Mouse (Mus musculus) spleen, adult 18-20 months (tissue): Measurements from ENCODE around the gene Ddi2.

Source experiments
- DNase-seq, 2 experiments: peaks; one replicate each; pipeline ENCODE4 v3.0.0; 2022; ENCODE audit warnings: mixed read lengths in 2 of 2

Ddi2 gene

GRCm38 (mm10) chr4:141738015-141738414 lies 14.8 kb upstream of the Ddi2 start:
- DNase-seq: no peak

GRCm38 (mm10) chr4:141736856-141737255 lies 13.6 kb upstream of the Ddi2 start:
- no peak for DNase-seq

- DNase-seq: no peak
Measured at GRCm38 (mm10) chr4:141735206-141735560, 12.0 kb upstream of the Ddi2 start.

GRCm38 (mm10) chr4:141734446-141735205 lies 11.4 kb upstream of the Ddi2 start:
- DNase-seq: peak; percentile 83

GRCm38 (mm10) chr4:141731766-141732165 lies 8.5 kb upstream of the Ddi2 start:
- no peak for DNase-seq

GRCm38 (mm10) chr4:141730401-141730800 lies 7.2 kb upstream of the Ddi2 start:
- DNase-seq: no peak

DNA sequence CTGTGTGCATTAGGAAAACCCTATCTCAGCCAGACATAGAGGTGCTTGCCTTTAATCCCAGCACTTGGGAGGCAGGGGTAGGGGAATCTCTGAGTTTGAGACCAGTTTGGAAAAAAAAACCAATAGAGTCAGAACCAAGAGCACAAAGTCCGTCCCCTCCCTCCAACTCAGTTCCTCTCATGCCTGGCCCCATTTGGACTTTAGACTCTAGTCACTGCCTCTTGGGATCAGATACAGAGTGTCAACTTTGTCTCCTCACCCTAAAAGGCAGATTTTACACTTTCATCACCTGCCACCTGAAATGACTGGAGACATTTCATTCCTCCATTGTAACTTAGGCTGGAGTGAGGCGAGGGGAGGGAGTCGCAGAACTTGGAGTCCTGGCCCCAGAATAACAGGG lies 6.0 kb upstream of the Ddi2 start:
- DNase-seq: no peak

GRCm38 (mm10) chr4:141725738-141726137 lies 2.5 kb upstream of the Ddi2 start:
- DNase-seq: no peak

DNA sequence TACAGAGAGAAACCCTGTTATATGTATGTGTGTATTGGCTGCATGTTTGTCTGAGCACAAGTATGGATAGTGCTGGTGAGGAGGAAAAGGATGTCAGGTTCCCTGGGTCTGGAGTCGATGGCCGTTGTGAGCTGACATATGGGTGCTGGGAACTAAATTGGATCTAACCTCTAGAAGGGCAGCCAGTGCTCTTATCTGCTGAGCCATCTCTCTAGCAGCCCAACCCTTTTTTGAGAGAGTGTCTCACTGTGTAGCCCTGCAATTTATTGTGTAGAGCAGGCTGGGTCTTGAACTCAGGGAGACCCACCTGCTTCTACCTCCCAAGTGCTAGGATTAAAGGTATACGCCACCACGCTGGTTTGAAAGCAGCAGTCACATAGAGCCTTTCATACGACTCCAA lies 2.1 kb upstream of the Ddi2 start:
- no peak for DNase-seq

- no peak for DNase-seq
Measured at GRCm38 (mm10) chr4:141724594-141724993, 1.4 kb upstream of the Ddi2 start.

DNA sequence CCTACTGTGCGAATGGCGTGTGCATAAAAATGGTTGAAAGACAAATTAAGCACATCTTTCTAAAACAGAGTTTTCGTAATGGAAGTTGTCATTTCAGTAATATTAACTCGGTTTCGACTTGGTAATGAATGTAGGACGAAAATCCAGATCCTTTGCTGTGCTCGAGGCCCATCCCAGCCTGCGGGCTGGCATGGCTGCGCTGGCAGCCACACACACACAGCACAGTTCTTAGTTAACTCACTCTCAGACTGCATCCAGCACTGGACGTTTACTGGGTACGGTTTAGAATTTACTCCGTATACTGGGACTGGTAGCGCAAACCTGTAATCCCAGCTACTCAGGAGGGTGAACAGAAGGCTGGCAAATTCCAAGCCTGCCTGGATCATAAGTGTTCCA lies 452 bp upstream of the Ddi2 start:
- no peak for DNase-seq

- no peak for DNase-seq
Measured at GRCm38 (mm10) chr4:141721961-141722360, 1.3 kb downstream of the Ddi2 start.

- DNase-seq: no peak
Measured at GRCm38 (mm10) chr4:141720761-141721523, 2.3 kb downstream of the Ddi2 start.

DNA sequence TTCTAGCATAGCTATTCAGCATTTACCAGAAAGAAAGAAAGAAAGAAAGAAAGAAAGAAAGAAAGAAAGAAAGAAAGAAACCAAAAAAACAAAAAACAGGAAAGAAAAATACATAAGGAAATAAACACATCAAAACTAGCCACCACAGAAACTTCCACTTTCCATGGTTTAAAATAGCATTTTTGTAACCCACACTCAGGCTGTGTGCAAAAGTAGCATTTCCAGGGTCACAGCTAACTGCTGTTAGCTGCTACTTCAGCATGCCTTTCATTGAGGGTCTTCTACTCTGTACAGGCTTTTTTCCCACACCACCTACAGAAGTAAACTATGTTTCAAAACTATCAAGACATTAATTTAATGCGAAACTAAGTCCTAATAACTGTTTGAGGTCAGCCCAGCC lies 3.9 kb downstream of the Ddi2 start:
- DNase-seq: no peak

- DNase-seq: no peak
Measured at GRCm38 (mm10) chr4:141717633-141718032, 5.6 kb downstream of the Ddi2 start.

GRCm38 (mm10) chr4:141715027-141715426 lies 8.2 kb downstream of the Ddi2 start:
- DNase-seq: no peak

- no peak for DNase-seq
Measured at GRCm38 (mm10) chr4:141713598-141714142, 9.5 kb downstream of the Ddi2 start.

DNA sequence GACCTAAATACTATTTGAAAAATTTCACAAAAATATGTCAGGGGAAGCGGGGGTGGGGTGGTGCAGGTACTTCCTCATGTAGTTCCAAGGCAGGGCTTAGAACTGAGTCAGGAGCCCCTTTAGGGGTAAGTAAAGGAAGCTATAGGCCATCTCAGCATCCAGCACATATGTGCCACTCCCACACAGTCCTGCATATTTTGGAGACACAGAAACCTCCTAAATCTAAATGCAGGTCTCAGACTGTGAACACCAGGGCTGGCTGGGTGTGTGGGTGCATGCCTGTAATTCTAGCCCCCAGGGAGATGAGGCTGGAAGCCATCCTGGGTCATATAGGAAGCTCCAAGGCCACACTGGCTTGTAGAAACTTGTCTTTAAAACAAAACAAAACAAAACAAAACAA lies 12.0 kb downstream of the Ddi2 start:
- DNase-seq: no peak

DNA sequence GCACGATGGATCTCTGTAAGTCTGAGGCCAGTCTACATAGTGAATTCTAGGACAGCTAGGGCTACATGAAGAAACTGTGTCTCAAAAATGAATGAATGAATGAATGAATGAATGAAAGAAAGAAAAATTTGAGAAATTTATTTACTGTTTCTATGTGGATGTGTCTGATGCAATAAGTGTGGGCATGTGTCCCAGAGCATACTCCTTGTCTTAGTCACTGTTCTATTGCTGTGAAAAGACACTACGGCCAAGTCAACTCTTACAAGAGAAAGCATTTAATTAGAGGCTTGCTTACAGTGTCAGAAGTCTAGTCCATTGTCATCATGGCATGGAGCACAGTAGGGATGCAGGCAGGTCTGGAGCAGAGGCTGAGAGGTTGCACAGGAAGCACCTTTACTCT lies 14.2 kb downstream of the Ddi2 start:
- DNase-seq: no peak

DNA sequence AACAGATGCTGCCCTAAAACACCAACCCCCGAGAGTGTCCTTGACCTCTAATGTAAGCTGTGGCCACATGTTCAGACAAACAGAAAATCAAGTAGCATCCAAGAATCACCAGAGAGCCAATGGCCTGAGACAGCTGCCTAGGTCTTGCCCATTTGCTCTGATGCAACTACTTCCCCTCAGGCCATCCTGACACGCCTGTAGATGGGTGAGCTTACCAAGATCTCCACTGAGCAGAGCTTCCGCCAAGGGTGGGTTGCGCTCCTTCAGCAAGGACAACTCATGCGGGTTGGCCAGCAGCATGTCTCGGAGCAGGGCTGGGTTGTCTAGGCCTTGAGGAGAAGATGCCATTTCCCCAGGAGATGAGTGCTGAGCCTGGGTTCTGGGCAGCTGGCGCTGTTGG lies 15.2 kb downstream of the Ddi2 start:
- no peak for DNase-seq

- DNase-seq: no peak
Measured at GRCm38 (mm10) chr4:141705331-141705730, 17.9 kb downstream of the Ddi2 start.

GRCm38 (mm10) chr4:141704625-141705024 lies 18.6 kb downstream of the Ddi2 start:
- no peak for DNase-seq

- DNase-seq: no peak
Measured at GRCm38 (mm10) chr4:141694719-141695118, 28.5 kb downstream of the Ddi2 start.

DNA sequence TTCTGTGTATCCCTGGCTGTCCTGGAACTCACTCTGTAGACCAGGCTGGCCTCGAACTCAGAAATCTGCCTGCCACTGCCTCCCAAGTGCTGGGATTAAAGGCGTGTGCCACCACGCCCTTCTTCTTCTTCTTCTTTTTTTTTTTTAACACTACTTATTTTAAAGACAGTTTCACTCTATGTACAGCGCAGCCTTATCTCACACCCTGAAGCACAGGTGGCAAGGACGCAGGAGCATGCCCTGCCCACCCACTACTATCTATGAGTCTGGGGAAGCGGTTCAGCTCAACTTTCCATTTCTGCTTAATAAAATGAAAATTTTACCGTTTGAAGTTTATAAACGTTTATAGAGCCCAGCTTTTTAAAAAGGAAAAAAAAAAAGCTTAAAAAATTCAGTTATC lies 34.7 kb downstream of the Ddi2 start:
- DNase-seq: no peak
